Mouse (Mus musculus) urinary bladder, adult 18-20 months (tissue): ENCODE results near the gene Rrn3.

ENCODE experiments used
- DNase-seq, 2 experiments: peaks; one replicate each; pipeline ENCODE4 v3.0.0; 2022; ENCODE audit warnings: low spot score in 2 of 2, mixed read lengths in 2 of 2

Gene Rrn3

GRCm38 (mm10) chr16:13848310-13848709, 67.8 kb downstream of the Rrn3 start:
- no peak for DNase-seq

GRCm38 (mm10) chr16:13851446-13851845, 70.9 kb downstream of the Rrn3 start:
- DNase-seq = no peak

- DNase-seq = no peak
Measured at GRCm38 (mm10) chr16:13853886-13854285, 73.4 kb downstream of the Rrn3 start.
